Mouse (Mus musculus) ES-E14 (cell line): ENCODE data around the gene Ntm.

ENCODE experiments used
- CHD2 ChIP-seq: IDR thresholded peaks from 2 replicates; pipeline ENCODE4 v1.6.1; 2014; ENCODE audit warnings: mild to moderate bottlenecking, low read depth, low read length, inconsistent platforms
- MAFK ChIP-seq: IDR thresholded peaks from 2 replicates; pipeline ENCODE4 v1.6.1; 2014; ENCODE audit warnings: mild to moderate bottlenecking, low read depth, low read length, inconsistent platforms; ENCODE audit not compliant: insufficient read depth
- ZC3H11A ChIP-seq: IDR thresholded peaks from 2 replicates; pipeline ENCODE4 v1.6.1; 2012; ENCODE audit warnings: low read depth, mild to moderate bottlenecking, inconsistent platforms, low read length, borderline replicate concordance
- ZNF384 ChIP-seq: IDR thresholded peaks from 2 replicates; pipeline ENCODE4 v1.6.1; 2012; ENCODE audit warnings: low read depth, low read length, inconsistent platforms

GRCm38 (mm10) chr9:29215796-29216195 is 747.1 kb downstream of the Ntm start:
- TF ChIP-seq CHD2 (no peak), MAFK (no peak), ZC3H11A (no peak), ZNF384 (no peak)
